7 mouse cellular contexts compared by ENCODE assay signal in the genomic region with DNA sequence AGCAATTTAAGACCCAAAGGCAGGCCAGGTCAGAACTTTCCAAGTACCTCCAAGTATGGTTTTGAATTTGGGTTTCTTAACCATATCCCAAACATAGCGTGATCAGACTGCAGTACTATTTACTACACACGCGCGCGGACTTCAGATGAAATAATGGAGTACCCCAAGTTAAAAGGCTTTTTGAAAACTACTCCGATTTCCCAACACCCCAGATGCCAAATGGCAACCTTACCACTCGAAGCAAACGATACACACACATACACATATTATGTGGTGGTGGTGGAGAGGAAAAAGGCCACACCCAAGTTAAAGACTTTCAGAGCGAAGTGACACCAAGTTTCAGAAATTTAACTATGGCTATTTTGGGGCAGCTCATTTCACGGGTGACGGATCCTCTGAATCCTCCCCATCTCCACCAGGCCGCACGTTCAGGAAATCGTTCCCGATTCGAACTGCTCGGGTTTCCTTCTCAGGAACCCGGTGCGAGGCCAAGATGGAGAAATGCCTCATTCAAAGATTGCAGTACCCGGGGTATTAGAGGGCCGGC. TPM values are rescaled to one million over a fixed set of nuclear protein-coding genes. Genes with fewer than 3 reads are reported as not detected.
DNase-seq lines count a peak whose midpoint lies in the region; ATAC-seq and TF ChIP-seq lines count a peak whose summit lies in the region.

No protein-coding gene starts in this region.

- TF ChIP-seq EP300 in stomach, postnatal 0 days (optimal IDR thresholded peaks at IDR 0.05) = no peak

- peak overlapping the region; percentile 95 for H3K9ac ChIP-seq in neural tube, embryonic 11.5 days (ENCODE audit: low read length)
- peak overlapping the region; percentile 90 for H3K9ac ChIP-seq in liver, embryonic 15.5 days
- peak overlapping the region; percentile 96 for H3K9ac ChIP-seq in stomach, postnatal 0 days (ENCODE audit: low read length)

- no peak for ATAC-seq in neural tube, embryonic 11.5 days (ENCODE audit: insufficient read depth, low FRiP score, low TSS enrichment)
- no peak for ATAC-seq in liver, embryonic 15.5 days (ENCODE audit: insufficient read depth)
- ATAC-seq in stomach, postnatal 0 days (ENCODE audit: low FRiP score, low TSS enrichment) = no peak

- H3K27me3 ChIP-seq in neural tube, embryonic 11.5 days (ENCODE audit: control insufficient read depth, insufficient read depth, low read length) = no peaks in the 10 kb centered on the region
- no peaks in the 10 kb centered on the region for H3K27me3 ChIP-seq in liver, embryonic 15.5 days
- H3K27me3 ChIP-seq in stomach, postnatal 0 days (ENCODE audit: control insufficient read depth, insufficient read depth, low read length) = no peaks in the 10 kb centered on the region

- H3K4me1 ChIP-seq in neural tube, embryonic 11.5 days (ENCODE audit: control insufficient read depth, insufficient read depth, low read length) = peaks cover 7% of the 10 kb centered on the region; the same call in 1 of the 2 replicates
- H3K4me1 ChIP-seq in liver, embryonic 15.5 days (replicated peaks) = peaks cover 21% of the 10 kb centered on the region
- no peaks in the 10 kb centered on the region for H3K4me1 ChIP-seq in stomach, postnatal 0 days (replicated peaks; ENCODE audit: control insufficient read depth, insufficient read depth)

- no peak for TF ChIP-seq CTCF in stomach, postnatal 0 days (IDR thresholded peaks at IDR 0.05; ENCODE audit: low read depth)

- 0 out of 2 replicates have a peak overlapping the region, but pooled peaks have one; percentile 49 for H3K27ac ChIP-seq in neural tube, embryonic 11.5 days (ENCODE audit: low read depth, low read length)
- H3K27ac ChIP-seq in liver, embryonic 15.5 days (replicated peaks) = peak overlapping the region; percentile 85
- peak overlapping the region; percentile 90 for H3K27ac ChIP-seq in stomach, postnatal 0 days (replicated peaks)

- no peaks in the 10 kb centered on the region for H3K9me3 ChIP-seq in neural tube, embryonic 11.5 days (ENCODE audit: control insufficient read depth, low read length)
- no peaks in the 10 kb centered on the region for H3K9me3 ChIP-seq in liver, embryonic 15.5 days (replicated peaks)
- no peaks in the 10 kb centered on the region for H3K9me3 ChIP-seq in stomach, postnatal 0 days (ENCODE audit: control insufficient read depth, low read length)

- H3K36me3 ChIP-seq in neural tube, embryonic 11.5 days (ENCODE audit: control insufficient read depth, insufficient read depth, low read length) = no peaks in the 10 kb centered on the region
- H3K36me3 ChIP-seq in liver, embryonic 15.5 days (replicated peaks) = no peaks in the 10 kb centered on the region; the same call in 1 of the 2 replicates
- no peaks in the 10 kb centered on the region for H3K36me3 ChIP-seq in stomach, postnatal 0 days (ENCODE audit: control insufficient read depth, insufficient read depth, low read length)

- H3K4me2 ChIP-seq in neural tube, embryonic 11.5 days (ENCODE audit: low read depth) = peak overlapping the region; percentile 83
- peak overlapping the region; percentile 74 for H3K4me2 ChIP-seq in liver, embryonic 15.5 days
- peak overlapping the region; percentile 50 for H3K4me2 ChIP-seq in stomach, postnatal 0 days (replicated peaks; ENCODE audit: low read depth)

- 5% methylated on average over 21 of the region's 21 CpGs for WGBS in neural tube, embryonic 11.5 days
- WGBS in liver, embryonic 15.5 days (ENCODE audit: insufficient replicate concordance) = 2% methylated on average over 21 of the region's 21 CpGs
- 1% methylated on average over 21 of the region's 21 CpGs for WGBS in stomach, postnatal 0 days

- peak overlapping the region; percentile 99 for H3K4me3 ChIP-seq in neural tube, embryonic 11.5 days (ENCODE audit: low read depth, low read length)
- H3K4me3 ChIP-seq in liver, embryonic 15.5 days (replicated peaks) = peak overlapping the region; percentile 98
- H3K4me3 ChIP-seq in stomach, postnatal 0 days (ENCODE audit: low read depth, low read length) = peak overlapping the region; percentile 97

- no peak for DNase-seq in neural tube, embryonic 11.5 days (ENCODE audit: low spot score)
- no peak for DNase-seq in neural tube, embryonic 10.5 days (ENCODE audit: extremely low spot score, low spot score)
- DNase-seq in c-Kit-positive CD71-positive TER-119-negative erythroid progenitor cells, embryonic 14.5 days (ENCODE audit: low read depth) = peak; percentile 14
- peak; percentile 6 for DNase-seq in forelimb bud, embryonic 11.5 days (ENCODE audit: low read depth, low spot score)
- DNase-seq in stomach, postnatal 0 days (ENCODE audit: low spot score) = no peak
- no peak for DNase-seq in right cerebral cortex, adult 18-20 months

RNA-seq across cellular contexts. Expression of a gene that starts 0.9 kb away (rescaled TPM):
- polyA plus RNA-seq in neural tube, embryonic 11.5 days (2014; fragmentation: Nextera tagmentation; extraction: Ambion mirVana) = 142 and 153 TPM in 2 replicates
- 49.8 and 52.8 TPM in 2 replicates for polyA plus RNA-seq in liver, embryonic 15.5 days (2015; fragmentation: Nextera tagmentation; extraction: Ambion mirVana)
- 73.9 and 77.4 TPM in 2 replicates for polyA plus RNA-seq in stomach, postnatal 0 days (2015; fragmentation: Nextera tagmentation; extraction: Ambion mirVana)

Comparison
In these comparisons a context has a peak if more than half of its experiments do, and no peak if none do; other contexts are left out.
1. DNase-seq: peak in c-Kit-positive CD71-positive TER-119-negative erythroid progenitor cells, embryonic 14.5 days (single experiment) and forelimb bud, embryonic 11.5 days (single experiment); none in neural tube, embryonic 11.5 days (single experiment), neural tube, embryonic 10.5 days (single experiment), stomach, postnatal 0 days (single experiment) and right cerebral cortex, adult 18-20 months (single experiment).
2. Peak in every context shown above with its lines, with median percentiles within 50 percentile points of each other: H3K27ac ChIP-seq, H3K4me2 ChIP-seq, H3K4me3 ChIP-seq and H3K9ac ChIP-seq.